Mouse (Mus musculus) limb, embryonic 12.5 days (tissue): ENCODE data around the gene Rora. TPM values are rescaled to one million over a fixed set of nuclear protein-coding genes. Genes with fewer than 3 reads are reported as not detected.
A peak's percentile ranks its signal among the peaks of the same experiment; 100 is the strongest.

Experiments used
- ATAC-seq: fragments of 200-750 bp; cut with Nextera tagmentation; 2 replicates; pipeline ENCODE4 v1.8.0; 2017; ENCODE audit warnings: low read depth, moderate TSS enrichment; ENCODE audit not compliant: insufficient number of reproducible peaks, insufficient read depth, low FRiP score, low TSS enrichment
- H3K27ac ChIP-seq: fragments of 300-500 bp; sonication (generic); 2 replicates; pipeline ENCODE4 v1.5.1; 2016; ENCODE audit warnings: mild to moderate bottlenecking, moderate library complexity
- H3K27me3 ChIP-seq: fragments of 300-500 bp; sonication (generic); 2 replicates; pipeline ENCODE4 v1.6.1; 2016; ENCODE audit warnings: mild to moderate bottlenecking, moderate library complexity
- H3K36me3 ChIP-seq: fragments of 300-500 bp; sonication (generic); 2 replicates; pipeline ENCODE4 v1.6.1; 2016; ENCODE audit warnings: mild to moderate bottlenecking, moderate library complexity
- H3K4me1 ChIP-seq: fragments of 300-500 bp; sonication (generic); replicated peaks from 2 replicates; pipeline ENCODE4 v1.6.1; 2016
- H3K4me2 ChIP-seq: fragments of 300-500 bp; sonication (generic); 2 replicates; pipeline ENCODE4 v1.6.1; 2016; ENCODE audit warnings: mild to moderate bottlenecking, moderate library complexity
- H3K4me3 ChIP-seq: fragments of 300-500 bp; sonication (generic); replicated peaks from 2 replicates; pipeline ENCODE4 v1.5.1; 2016; ENCODE audit warnings: mild to moderate bottlenecking
- H3K9ac ChIP-seq: fragments of 300-500 bp; sonication (generic); replicated peaks from 2 replicates; pipeline ENCODE4 v1.6.1; 2016; ENCODE audit warnings: mild to moderate bottlenecking, moderate library complexity
- H3K9me3 ChIP-seq: fragments of 300-500 bp; sonication (generic); 2 replicates; pipeline ENCODE4 v1.6.1; 2016; ENCODE audit warnings: mild to moderate bottlenecking, moderate library complexity
- WGBS: fragments of 180-500 bp; shearing (Covaris S2); methylation state at CpG from one replicate; pipeline ENCODE4 v1.1.7; 2016; 5-methylcytosine and 5-hydroxymethylcytosine counted together
- polyA plus RNA-seq: library from polyadenylated mRNA; unstranded; fragments of >200 nt; fragmentation: Nextera tagmentation; extraction: Ambion mirVana; gene quantifications from 2 replicates; pipeline ENCODE4 v1.2.1, GENCODE M21; 2016

The Rora gene
- polyA plus RNA-seq, 1 experiment from 2014 or later: 6.0 TPM

DNA sequence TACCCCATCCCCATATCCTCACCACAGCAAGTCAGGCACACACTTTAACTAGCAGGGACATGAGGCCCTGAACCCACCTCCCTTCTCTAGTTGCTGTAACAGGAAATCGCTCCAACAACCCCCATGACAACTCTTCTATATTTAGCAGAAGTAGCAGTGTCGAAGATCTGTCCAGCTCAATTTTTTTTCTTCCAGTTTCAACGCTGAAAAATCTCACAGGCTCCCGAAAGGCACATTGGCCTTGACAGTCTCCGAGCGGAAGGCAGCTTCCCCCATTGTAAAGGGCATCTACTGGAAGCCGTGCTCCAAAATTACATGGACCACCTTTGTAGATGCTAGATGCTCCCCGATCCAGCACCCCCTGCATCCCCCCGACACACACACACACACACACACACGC, 583.7 kb downstream of the Rora start:
- no peak for ATAC-seq
- Histone ChIP-seq H3K9ac (no peak overlapping the region), H3K36me3 (no peaks in the 10 kb centered on the region), H3K27ac (no peak overlapping the region), H3K4me1 (peaks cover 11% of the 10 kb centered on the region), H3K4me2 (no peak overlapping the region), H3K27me3 (peaks cover 5% of the 10 kb centered on the region; the same call in 1 of the 2 replicates), H3K4me3 (no peak overlapping the region), H3K9me3 (no peaks in the 10 kb centered on the region)
- 79% methylated on average over 10 of the region's 10 CpGs for WGBS

DNA sequence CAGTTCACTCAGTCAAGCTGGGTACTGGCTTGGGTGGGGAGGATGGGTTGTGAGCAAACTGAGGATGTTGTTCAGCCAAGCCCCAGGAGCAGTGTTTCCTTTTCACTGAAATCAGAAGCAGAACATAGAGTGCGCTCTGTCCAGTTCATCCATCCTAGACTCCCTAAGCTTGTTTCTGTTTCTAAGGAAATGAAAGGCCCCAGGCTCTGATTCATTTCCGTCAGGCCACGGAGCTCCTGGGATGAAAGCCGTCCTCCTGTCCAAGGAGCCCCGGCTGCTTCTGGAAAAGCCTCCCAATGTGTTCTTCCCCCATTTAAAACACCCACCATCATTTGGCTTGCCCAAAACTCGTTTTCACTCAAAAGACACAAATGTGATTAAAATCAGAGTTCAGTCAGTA, 589.0 kb downstream of the Rora start:
- Histone ChIP-seq H3K27ac (no peak overlapping the region), H3K4me3 (no peak overlapping the region), H3K27me3 (no peaks in the 10 kb centered on the region; the same call in 1 of the 2 replicates), H3K4me1 (peaks cover 36% of the 10 kb centered on the region), H3K36me3 (no peaks in the 10 kb centered on the region), H3K9ac (no peak overlapping the region), H3K9me3 (no peaks in the 10 kb centered on the region), H3K4me2 (no peak overlapping the region)
- WGBS: 32% methylated on average over 6 of the region's 6 CpGs
- ATAC-seq: no peak

DNA sequence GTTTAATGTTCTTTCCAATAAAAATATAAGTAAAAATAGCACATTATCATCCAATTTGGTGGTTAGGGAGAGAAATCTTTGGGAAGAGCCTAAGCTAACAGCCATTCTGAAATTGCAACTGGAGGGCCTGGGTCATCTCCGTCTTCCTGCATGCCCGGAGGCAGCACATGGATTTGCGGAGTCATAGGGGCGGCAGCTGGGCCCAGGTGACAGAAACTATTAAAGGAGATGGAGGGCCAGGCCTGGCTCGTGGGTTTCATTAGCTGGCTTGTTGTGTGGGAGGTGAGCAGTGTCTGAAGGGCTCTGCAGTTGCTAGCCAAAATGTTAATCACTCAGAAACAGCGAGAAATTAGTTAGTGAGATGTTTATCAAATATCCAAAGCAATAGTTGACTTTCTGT, 590.0 kb downstream of the Rora start:
- H3K27me3 ChIP-seq: no peaks in the 10 kb centered on the region; the same call in 1 of the 2 replicates
- H3K9me3 ChIP-seq: no peaks in the 10 kb centered on the region
- no peak overlapping the region for H3K4me2 ChIP-seq
- no peak for ATAC-seq
- no peak overlapping the region for H3K4me3 ChIP-seq
- H3K4me1 ChIP-seq: peaks cover 32% of the 10 kb centered on the region
- H3K9ac ChIP-seq: no peak overlapping the region
- no peaks in the 10 kb centered on the region for H3K36me3 ChIP-seq
- 8% methylated on average over 6 of the region's 6 CpGs for WGBS
- no peak overlapping the region for H3K27ac ChIP-seq

DNA sequence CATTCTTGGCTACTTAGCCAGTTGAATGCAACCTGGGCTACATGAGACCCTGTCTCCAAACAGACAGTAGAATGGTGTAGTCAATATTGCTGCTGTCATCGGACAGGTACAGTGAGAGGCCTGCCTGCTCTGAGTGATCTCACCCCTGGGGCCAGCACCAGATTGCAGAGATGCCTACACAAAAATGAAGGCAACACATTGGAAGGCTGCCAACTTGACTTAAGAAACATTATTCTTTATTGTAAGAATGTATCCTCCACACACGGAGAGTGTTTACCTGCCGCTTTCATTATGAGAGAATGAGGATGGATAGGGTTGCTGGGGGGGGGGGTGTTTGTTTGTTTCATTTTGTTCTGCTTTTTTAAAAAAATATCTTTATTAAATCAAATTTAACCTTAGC, 592.6 kb downstream of the Rora start:
- no peak overlapping the region for H3K9ac ChIP-seq

DNA sequence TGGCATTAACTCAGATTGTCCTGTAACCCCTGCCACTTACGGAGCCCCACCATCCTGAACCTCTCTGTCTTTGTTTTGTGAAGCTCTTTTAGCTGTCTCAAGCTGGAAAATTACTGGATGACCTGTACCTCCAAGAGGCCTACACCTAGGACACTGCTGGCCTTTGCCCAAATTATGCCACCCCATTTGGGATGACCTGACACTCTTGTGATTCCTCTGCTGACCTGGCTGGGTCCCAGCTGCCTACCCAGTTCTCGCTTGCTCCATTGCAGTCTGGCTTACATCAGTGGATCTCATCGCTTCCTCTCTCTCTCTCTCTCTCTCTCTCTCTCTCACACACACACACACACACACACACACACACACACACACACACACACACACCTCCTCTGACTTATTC, 596.0 kb downstream of the Rora start:
- no peak for ATAC-seq
- H3K4me2 ChIP-seq: no peak overlapping the region
- no peak overlapping the region for H3K27ac ChIP-seq
- 94% methylated on average over 3 of the region's 3 CpGs for WGBS
- H3K4me3 ChIP-seq: no peak overlapping the region
- no peak overlapping the region for H3K9ac ChIP-seq
- H3K36me3 ChIP-seq: no peaks in the 10 kb centered on the region
- H3K9me3 ChIP-seq: no peaks in the 10 kb centered on the region
- no peaks in the 10 kb centered on the region; the same call in 1 of the 2 replicates for H3K27me3 ChIP-seq
- peaks cover 22% of the 10 kb centered on the region for H3K4me1 ChIP-seq

More for the DNA sequence above, 592.6 kb downstream of the Rora start:
- no peaks in the 10 kb centered on the region; the same call in 1 of the 2 replicates for H3K27me3 ChIP-seq
- no peaks in the 10 kb centered on the region for H3K9me3 ChIP-seq
- ATAC-seq: no peak; the same call in 1 of the 2 replicates
- WGBS: 73% methylated on average over 3 of the region's 3 CpGs
- no peak overlapping the region for H3K4me3 ChIP-seq
- H3K4me2 ChIP-seq: no peak overlapping the region
- H3K4me1 ChIP-seq: peaks cover 32% of the 10 kb centered on the region
- H3K27ac ChIP-seq: no peak overlapping the region
- H3K36me3 ChIP-seq: no peaks in the 10 kb centered on the region

DNA sequence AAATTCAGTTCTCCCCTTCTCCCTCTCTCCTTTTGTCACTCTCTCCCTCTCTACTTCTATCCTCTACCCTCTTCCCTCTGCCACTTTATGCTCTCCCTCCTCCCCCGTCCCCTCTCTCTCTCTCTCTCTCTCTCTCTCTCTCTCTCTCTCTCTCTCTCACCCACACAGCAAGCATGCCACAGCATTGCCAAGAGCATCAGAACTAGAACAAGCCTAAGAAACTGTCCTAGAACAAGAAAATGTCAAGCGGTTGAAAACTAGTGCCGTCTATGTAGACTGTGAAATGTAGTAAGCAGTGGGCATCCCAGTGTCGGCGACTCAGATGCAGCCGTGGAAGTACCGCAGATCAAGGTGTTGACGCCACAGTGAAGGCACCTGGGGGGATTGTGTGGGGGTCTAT, 596.7 kb downstream of the Rora start:
- WGBS: 95% methylated on average over 7 of the region's 8 CpGs
- Histone ChIP-seq H3K36me3 (no peaks in the 10 kb centered on the region), H3K9me3 (no peaks in the 10 kb centered on the region), H3K4me2 (no peak overlapping the region), H3K9ac (no peak overlapping the region), H3K4me1 (peaks cover 19% of the 10 kb centered on the region), H3K27ac (no peak overlapping the region), H3K4me3 (no peak overlapping the region), H3K27me3 (peaks cover 3% of the 10 kb centered on the region; the same call in 1 of the 2 replicates)
- no peak for ATAC-seq

DNA sequence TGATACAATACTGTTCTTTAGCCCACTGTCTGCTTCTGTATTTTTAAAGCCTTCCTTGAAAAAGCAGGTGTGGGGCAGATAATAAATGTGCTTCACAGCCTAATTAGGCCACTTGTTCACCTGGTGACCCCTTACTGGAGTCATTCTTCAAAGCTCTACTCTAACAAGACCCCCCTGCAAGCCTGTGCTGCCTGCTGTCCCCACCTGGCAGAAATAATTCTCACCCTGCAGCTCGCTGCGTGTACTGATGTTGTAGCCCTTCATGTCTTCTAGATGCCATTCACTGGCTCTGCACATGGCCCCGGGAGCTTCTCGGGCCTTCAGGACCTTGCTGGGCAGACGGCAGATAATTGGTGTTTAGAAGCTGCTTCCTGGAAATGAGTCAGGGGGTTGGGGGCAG, 604.9 kb downstream of the Rora start:
- Histone ChIP-seq H3K36me3 (no peaks in the 10 kb centered on the region), H3K9me3 (no peaks in the 10 kb centered on the region), H3K4me3 (no peak overlapping the region), H3K9ac (no peak overlapping the region), H3K27ac (no peak overlapping the region), H3K4me1 (peaks cover 16% of the 10 kb centered on the region), H3K4me2 (no peak overlapping the region), H3K27me3 (peaks cover 4% of the 10 kb centered on the region; the same call in 1 of the 2 replicates)
- 11% methylated on average over 5 of the region's 5 CpGs for WGBS
- ATAC-seq: no peak

DNA sequence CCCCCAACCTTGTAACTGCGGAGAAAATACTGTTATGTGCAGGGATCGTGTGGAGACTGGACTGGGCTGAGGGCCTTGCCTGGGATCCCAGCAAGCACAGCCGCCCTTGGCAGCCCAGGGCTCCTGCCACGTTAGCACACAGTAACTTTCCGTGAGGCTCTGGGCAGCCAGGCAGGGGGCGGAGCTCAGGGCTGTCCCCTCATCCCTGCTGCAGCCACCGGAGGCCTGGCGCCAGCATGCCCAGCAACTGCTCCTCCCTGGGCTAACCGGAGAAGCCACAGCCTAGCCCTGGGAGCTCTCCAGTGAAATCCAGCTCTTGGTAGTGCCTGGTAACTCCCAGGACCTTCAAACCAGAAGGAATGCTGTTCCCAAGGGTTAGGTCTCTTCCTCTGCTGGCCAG, 605.8 kb downstream of the Rora start:
- no peaks in the 10 kb centered on the region for H3K36me3 ChIP-seq
- H3K9me3 ChIP-seq: no peaks in the 10 kb centered on the region
- ATAC-seq: no peak
- 5% methylated on average over 9 of the region's 9 CpGs for WGBS
- peaks cover 16% of the 10 kb centered on the region for H3K4me1 ChIP-seq
- H3K9ac ChIP-seq: peak overlapping the region; percentile 34; the same call in 1 of the 2 replicates
- peaks cover 4% of the 10 kb centered on the region; the same call in 1 of the 2 replicates for H3K27me3 ChIP-seq
- peak overlapping the region; percentile 45; the same call in 1 of the 2 replicates for H3K27ac ChIP-seq
- peak overlapping the region; percentile 32 for H3K4me2 ChIP-seq
- H3K4me3 ChIP-seq: no peak overlapping the region

DNA sequence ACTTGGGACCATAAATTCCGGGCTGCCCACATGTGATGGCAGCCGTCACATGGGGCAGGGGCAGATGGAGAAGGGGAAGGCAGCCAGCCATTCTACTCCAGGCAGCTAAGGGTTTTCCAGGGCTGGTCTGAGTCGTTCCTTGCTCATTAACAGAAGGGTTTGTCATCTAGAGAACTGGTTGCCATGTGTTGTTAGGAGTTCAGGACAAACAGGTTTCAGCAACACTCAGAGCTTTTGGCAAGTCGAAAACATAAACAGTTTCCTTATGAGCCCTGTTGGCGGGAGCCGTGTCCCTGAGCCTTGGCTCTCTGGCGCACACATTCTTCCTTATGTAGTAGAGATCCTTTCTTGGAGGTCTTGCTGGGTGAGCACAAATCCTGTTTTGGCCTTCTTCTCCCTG, 611.6 kb downstream of the Rora start:
- no peak overlapping the region for H3K4me2 ChIP-seq
- no peaks in the 10 kb centered on the region for H3K9me3 ChIP-seq
- ATAC-seq: no peak
- no peak overlapping the region for H3K9ac ChIP-seq
- H3K4me3 ChIP-seq: no peak overlapping the region
- peaks cover 7% of the 10 kb centered on the region; the same call in 1 of the 2 replicates for H3K4me1 ChIP-seq
- no peaks in the 10 kb centered on the region for H3K27me3 ChIP-seq
- no peaks in the 10 kb centered on the region for H3K36me3 ChIP-seq
- no peak overlapping the region for H3K27ac ChIP-seq
- 51% methylated on average over 7 of the region's 7 CpGs for WGBS

DNA sequence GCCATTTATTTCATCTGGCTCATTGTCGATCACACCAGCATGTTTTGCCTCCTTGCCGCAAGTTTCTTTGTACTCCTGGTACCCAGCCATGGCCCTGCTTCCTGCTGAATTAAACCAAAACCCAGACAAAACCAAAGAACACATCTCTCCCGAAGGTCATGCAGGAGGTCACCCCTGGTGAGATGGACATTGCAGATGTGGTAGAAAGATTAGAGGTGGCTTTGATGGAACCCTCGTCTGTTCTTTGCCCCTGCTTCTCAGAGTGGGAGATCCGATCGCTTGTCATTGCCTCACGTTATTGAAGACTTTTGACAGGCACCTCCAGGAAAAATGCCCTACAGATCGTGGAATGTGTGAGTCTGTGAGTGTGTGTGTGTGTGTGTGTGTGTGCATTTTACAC, 616.8 kb downstream of the Rora start:
- Histone ChIP-seq H3K9ac (no peak overlapping the region), H3K36me3 (no peaks in the 10 kb centered on the region), H3K27me3 (peaks cover 9% of the 10 kb centered on the region), H3K9me3 (no peaks in the 10 kb centered on the region), H3K4me1 (peaks cover 2% of the 10 kb centered on the region; the same call in 1 of the 2 replicates), H3K4me2 (no peak overlapping the region), H3K4me3 (no peak overlapping the region), H3K27ac (no peak overlapping the region)
- WGBS: 52% methylated on average over 8 of the region's 8 CpGs
- ATAC-seq: no peak

DNA sequence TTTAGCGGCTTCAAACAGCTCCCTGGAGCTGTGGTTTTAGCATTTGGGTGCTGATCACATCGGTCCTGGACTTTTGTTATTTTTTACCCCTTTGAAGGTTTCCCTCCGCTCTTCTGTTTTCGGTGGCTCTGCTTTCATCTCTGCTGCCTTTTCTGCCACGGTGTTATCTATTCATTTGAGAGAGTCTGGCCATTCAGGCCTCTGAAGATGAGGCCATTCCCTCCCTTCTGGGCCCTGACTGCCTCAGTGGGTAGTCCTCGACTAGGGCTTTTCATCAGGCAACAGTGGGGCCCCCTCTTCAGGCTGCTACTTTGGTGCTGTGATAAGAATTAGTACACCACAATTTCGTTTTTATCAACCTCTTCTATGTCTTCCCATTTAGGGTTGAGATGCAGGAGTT, 617.3 kb downstream of the Rora start:
- no peak overlapping the region for H3K4me2 ChIP-seq
- H3K9ac ChIP-seq: no peak overlapping the region
- no peak for ATAC-seq
- no peaks in the 10 kb centered on the region for H3K9me3 ChIP-seq
- H3K36me3 ChIP-seq: no peaks in the 10 kb centered on the region
- 19% methylated on average over 7 of the region's 7 CpGs for WGBS
- no peaks in the 10 kb centered on the region; the same call in 1 of the 2 replicates for H3K4me1 ChIP-seq
- H3K27ac ChIP-seq: no peak overlapping the region
- peaks cover 9% of the 10 kb centered on the region for H3K27me3 ChIP-seq
- H3K4me3 ChIP-seq: no peak overlapping the region

DNA sequence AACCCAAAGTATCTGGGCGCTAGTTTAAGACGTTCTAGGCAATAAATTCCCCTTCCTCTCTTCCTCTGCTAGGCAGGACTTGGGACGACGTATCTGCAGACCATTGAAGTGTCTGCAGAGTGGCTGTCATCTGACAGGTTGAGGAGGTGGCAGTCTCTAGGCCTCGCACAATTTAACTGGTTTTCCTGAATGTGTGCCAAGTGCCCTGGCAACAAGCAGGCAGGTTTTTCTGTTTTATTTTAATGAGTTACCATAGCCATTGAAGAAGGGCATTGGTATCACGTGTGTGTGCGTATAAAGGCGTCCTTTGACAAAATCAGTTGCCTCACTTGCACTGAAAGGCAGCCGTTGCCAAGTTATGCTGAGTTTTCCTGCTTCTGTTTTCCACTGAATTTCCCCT, 619.3 kb downstream of the Rora start:
- no peak overlapping the region for H3K4me3 ChIP-seq
- WGBS: 48% methylated on average over 9 of the region's 9 CpGs
- no peak overlapping the region for H3K27ac ChIP-seq
- ATAC-seq: no peak
- no peak overlapping the region for H3K9ac ChIP-seq
- no peaks in the 10 kb centered on the region for H3K9me3 ChIP-seq
- no peaks in the 10 kb centered on the region for H3K36me3 ChIP-seq
- H3K27me3 ChIP-seq: peaks cover 9% of the 10 kb centered on the region
- peaks cover 3% of the 10 kb centered on the region; the same call in 1 of the 2 replicates for H3K4me1 ChIP-seq
- H3K4me2 ChIP-seq: no peak overlapping the region
